23 mouse cellular contexts compared by ENCODE assay signal in genomic region chr11:121655807-121656511, GRCm38 (mm10). TPM values are rescaled to one million over a fixed set of nuclear protein-coding genes. Genes with fewer than 3 reads are reported as not detected.
DNase-seq lines count a peak whose midpoint lies in the region; ATAC-seq and TF ChIP-seq lines count a peak whose summit lies in the region.
"Had no signal": no experiment of that assay in that cellular context is flagged by ENCODE, and none has a peak within 500 bp of the region (broad histone marks: within the 10 kb centered on the region; RNA-seq: fewer than 3 reads in every experiment).

No protein-coding gene starts in this region.

- H3K27me3 ChIP-seq in liver, postnatal 0 days (ENCODE audit: insufficient read depth, low read length): no peaks in the 10 kb centered on the region
- no peaks in the 10 kb centered on the region for H3K27me3 ChIP-seq in liver, embryonic 12.5 days (replicated peaks)
- H3K27me3 ChIP-seq: forebrain, embryonic 12.5 days; heart, embryonic 13.5 days; hindbrain, embryonic 12.5 days; intestine, embryonic 15.5 days; limb, embryonic 15.5 days; liver, embryonic 15.5 days; midbrain, embryonic 13.5 days; stomach, embryonic 15.5 days had no signal

- TF ChIP-seq CTCF in liver, postnatal 0 days (IDR thresholded peaks at IDR 0.05; ENCODE audit: low read depth): no peak

- no peak overlapping the region for H3K4me2 ChIP-seq in liver, postnatal 0 days (ENCODE audit: low read depth, low read length)
- no peak overlapping the region for H3K4me2 ChIP-seq in liver, embryonic 12.5 days
- H3K4me2 ChIP-seq: forebrain, embryonic 12.5 days; heart, embryonic 13.5 days; hindbrain, embryonic 12.5 days; intestine, embryonic 15.5 days; limb, embryonic 15.5 days; liver, embryonic 15.5 days; midbrain, embryonic 13.5 days; stomach, embryonic 15.5 days had no signal

- peak; percentile 35; the same call in 1 of the 2 replicates for ATAC-seq in liver, postnatal 0 days
- ATAC-seq in liver, embryonic 12.5 days: no peak
- peak; percentile 38 for ATAC-seq in CD4-positive, CD25-positive, alpha-beta regulatory T cell, adult 4 months
- peak; percentile 37; the same call in 1 of the 2 replicates for ATAC-seq in granulocyte monocyte progenitor cell, adult 5-6 weeks (replicated peaks; ENCODE audit: poor library complexity, severe bottlenecking)
- peak; percentile 86 for ATAC-seq in megakaryocyte-erythroid progenitor cell, adult 5-6 weeks (replicated peaks; ENCODE audit: low FRiP score, low TSS enrichment, poor library complexity, severe bottlenecking)
- ATAC-seq: intestine, embryonic 15.5 days; midbrain, embryonic 13.5 days had no signal

- no peak for TF ChIP-seq EP300 in liver, postnatal 0 days (IDR thresholded peaks at IDR 0.05; ENCODE audit: low read depth)

- no peaks in the 10 kb centered on the region for H3K9me3 ChIP-seq in liver, postnatal 0 days (ENCODE audit: low read length)
- no peaks in the 10 kb centered on the region for H3K9me3 ChIP-seq in liver, embryonic 12.5 days (replicated peaks)
- H3K9me3 ChIP-seq: forebrain, embryonic 12.5 days; heart, embryonic 13.5 days; hindbrain, embryonic 12.5 days; intestine, embryonic 15.5 days; limb, embryonic 15.5 days; liver, embryonic 15.5 days; midbrain, embryonic 13.5 days; stomach, embryonic 15.5 days had no signal

- H3K36me3 ChIP-seq in liver, postnatal 0 days (replicated peaks; ENCODE audit: insufficient read depth, low read length): no peaks in the 10 kb centered on the region
- 0 out of 2 replicates have a peak, but pooled peaks cover 5% of the 10 kb centered on the region for H3K36me3 ChIP-seq in liver, embryonic 12.5 days
- H3K36me3 ChIP-seq: forebrain, embryonic 12.5 days; hindbrain, embryonic 12.5 days; intestine, embryonic 15.5 days; liver, embryonic 15.5 days; midbrain, embryonic 13.5 days; stomach, embryonic 15.5 days had no signal

- no peaks in the 10 kb centered on the region for H3K4me1 ChIP-seq in liver, postnatal 0 days (ENCODE audit: insufficient read depth)
- no peaks in the 10 kb centered on the region for H3K4me1 ChIP-seq in liver, embryonic 12.5 days
- H3K4me1 ChIP-seq: forebrain, embryonic 12.5 days; heart, embryonic 13.5 days; hindbrain, embryonic 12.5 days; intestine, embryonic 15.5 days; limb, embryonic 15.5 days; midbrain, embryonic 13.5 days had no signal

- no peak overlapping the region for H3K27ac ChIP-seq in liver, postnatal 0 days (ENCODE audit: low read depth)
- no peak overlapping the region for H3K27ac ChIP-seq in liver, embryonic 12.5 days
- H3K27ac ChIP-seq: forebrain, embryonic 12.5 days; heart, embryonic 13.5 days; hindbrain, embryonic 12.5 days; intestine, embryonic 15.5 days; limb, embryonic 15.5 days; liver, embryonic 15.5 days; macrophage; midbrain, embryonic 13.5 days; stomach, embryonic 15.5 days had no signal

- WGBS in liver, postnatal 0 days (ENCODE audit: insufficient replicate concordance): 68% methylated on average over 6 of the region's 6 CpGs
- WGBS in liver, embryonic 12.5 days (ENCODE audit: insufficient replicate concordance): 64% methylated on average over 6 of the region's 6 CpGs

- H3K4me3 ChIP-seq in liver, postnatal 0 days (ENCODE audit: low read depth, low read length): no peak overlapping the region
- H3K4me3 ChIP-seq in liver, embryonic 12.5 days: no peak overlapping the region
- H3K4me3 ChIP-seq: forebrain, embryonic 12.5 days; heart, embryonic 13.5 days; hindbrain, embryonic 12.5 days; intestine, embryonic 15.5 days; limb, embryonic 15.5 days; liver, embryonic 15.5 days; midbrain, embryonic 13.5 days; stomach, embryonic 15.5 days had no signal

- no peak overlapping the region for H3K9ac ChIP-seq in liver, postnatal 0 days (replicated peaks)
- H3K9ac ChIP-seq in liver, embryonic 12.5 days: no peak overlapping the region
- H3K9ac ChIP-seq: forebrain, embryonic 12.5 days; heart, embryonic 13.5 days; hindbrain, embryonic 12.5 days; intestine, embryonic 15.5 days; limb, embryonic 15.5 days; liver, embryonic 15.5 days; midbrain, embryonic 13.5 days; stomach, embryonic 15.5 days had no signal

- no peak for DNase-seq in liver, postnatal 0 days
- no peak for DNase-seq in adrenal gland, adult 8-10 months
- DNase-seq in ovary, postnatal 10 days (ENCODE audit: low spot score): no peak
- DNase-seq: cerebellum, adult 11 months; cerebellum, adult 9-11 months; heart, postnatal 14 days; kidney, adult 9 months; kidney, postnatal 14 days; left cerebral cortex, postnatal 4 days; retina, postnatal 1 day had no signal

RNA-seq across cellular contexts. Expression of gene B3gntl1, which starts 17.0 kb away (rescaled TPM):
- 1.1 and 1.5 TPM in 2 replicates for polyA plus RNA-seq in liver, postnatal 0 days (2015; fragmentation: Nextera tagmentation; extraction: Ambion mirVana)
- polyA plus RNA-seq in liver, embryonic 12.5 days (2016; fragmentation: Nextera tagmentation; extraction: Ambion mirVana): 2.5 and 2.9 TPM in 2 replicates
- polyA plus RNA-seq in CD4-positive, CD25-positive, alpha-beta regulatory T cell, adult 4 months (2017; shearing (Covaris generic)): 10 to 100 TPM; 11.3 to 18.8 TPM
- total RNA-seq in granulocyte monocyte progenitor cell, adult 5-6 weeks (2014; fragmentation: Nextera tagmentation): 4.9 and 6.7 TPM in 2 replicates
- 7.5 and 8.9 TPM in 2 replicates for total RNA-seq in granulocyte monocyte progenitor cell, adult 5-6 weeks (2017)
- 7.4 and 11.1 TPM in 2 replicates for total RNA-seq in megakaryocyte-erythroid progenitor cell, adult 5-6 weeks (2014; fragmentation: Nextera tagmentation)
- total RNA-seq in megakaryocyte-erythroid progenitor cell, adult 5-6 weeks (2017): 8.2 and 8.8 TPM in 2 replicates
- total RNA-seq in adrenal gland, adult 8-10 months (2022): 10 to 100 TPM; 11.4 to 16.4 (median 14.5) TPM

RNA-seq across cellular contexts. Expression of gene Metrnl, which starts 45.4 kb away (rescaled TPM):
- 4.7 and 6.7 TPM in 2 replicates for polyA plus RNA-seq in liver, postnatal 0 days (2015; fragmentation: Nextera tagmentation; extraction: Ambion mirVana)
- 3.7 and 4.8 TPM in 2 replicates for polyA plus RNA-seq in liver, embryonic 12.5 days (2016; fragmentation: Nextera tagmentation; extraction: Ambion mirVana)
- polyA plus RNA-seq in CD4-positive, CD25-positive, alpha-beta regulatory T cell, adult 4 months (2017; shearing (Covaris generic)): under 1 TPM; 0.23 to 0.80 TPM
- total RNA-seq in granulocyte monocyte progenitor cell, adult 5-6 weeks (2014; fragmentation: Nextera tagmentation): not detected in 2 replicates
- 0.82 and 2.4 TPM in 2 replicates for total RNA-seq in granulocyte monocyte progenitor cell, adult 5-6 weeks (2017)
- total RNA-seq in megakaryocyte-erythroid progenitor cell, adult 5-6 weeks (2014; fragmentation: Nextera tagmentation): not detected in 2 replicates
- total RNA-seq in megakaryocyte-erythroid progenitor cell, adult 5-6 weeks (2017): 1.6 TPM in 1 of 2 replicates, not detected in the other
- total RNA-seq in adrenal gland, adult 8-10 months (2022): 10 to 100 TPM; 10.8 to 29.6 (median 21.0) TPM
